Mouse (Mus musculus): ENCODE data around the gene Espn. TPM values are rescaled to one million over a fixed set of nuclear protein-coding genes. Genes with fewer than 3 reads are reported as not detected.

Gene Espn
- polyA plus RNA-seq, 1 experiment from 2014 or later = 0.64 TPM

- Histone ChIP-seq H3K27me3 (ENCODE audit: control insufficient read depth, insufficient read depth, low read length) (peaks cover 21% of the 10 kb centered on the region), H3K4me1 (ENCODE audit: control insufficient read depth, insufficient read depth, low read length) (peaks cover 14% of the 10 kb centered on the region), H3K4me2 (ENCODE audit: low read depth, low read length) (no peak overlapping the region), H3K27ac (ENCODE audit: low read depth, low read length) (no peak overlapping the region), H3K4me3 (ENCODE audit: low read depth, low read length) (no peak overlapping the region), H3K36me3 (ENCODE audit: control insufficient read depth, insufficient read depth, low read length) (peaks cover 5% of the 10 kb centered on the region; the same call in 1 of the 2 replicates), H3K9ac (replicated peaks; ENCODE audit: low read depth, low read length) (no peak overlapping the region), H3K9me3 (ENCODE audit: control insufficient read depth, low read length) (no peaks in the 10 kb centered on the region)
- 87% methylated on average over 9 of the region's 9 CpGs for WGBS
- ATAC-seq (ENCODE audit: low read depth) = no peak
Observed at GRCm38 (mm10) chr4:152112329-152112728, 39.8 kb downstream of the Espn start.

GRCm38 (mm10) chr4:152110689-152111088 lies 41.5 kb downstream of the Espn start:
- ATAC-seq (ENCODE audit: low read depth) = no peak
- Histone ChIP-seq H3K27ac (ENCODE audit: low read depth, low read length) (no peak overlapping the region), H3K36me3 (ENCODE audit: control insufficient read depth, insufficient read depth, low read length) (peaks cover 5% of the 10 kb centered on the region; the same call in 1 of the 2 replicates), H3K9ac (replicated peaks; ENCODE audit: low read depth, low read length) (no peak overlapping the region), H3K4me3 (ENCODE audit: low read depth, low read length) (no peak overlapping the region), H3K4me2 (ENCODE audit: low read depth, low read length) (no peak overlapping the region), H3K27me3 (ENCODE audit: control insufficient read depth, insufficient read depth, low read length) (peaks cover 11% of the 10 kb centered on the region), H3K4me1 (ENCODE audit: control insufficient read depth, insufficient read depth, low read length) (peaks cover 14% of the 10 kb centered on the region), H3K9me3 (ENCODE audit: control insufficient read depth, low read length) (no peaks in the 10 kb centered on the region)
- WGBS = 83% methylated on average over 4 of the region's 4 CpGs

GRCm38 (mm10) chr4:152109509-152109908 lies 42.7 kb downstream of the Espn start:
- H3K4me3 ChIP-seq (ENCODE audit: low read depth, low read length) = no peak overlapping the region
- H3K4me1 ChIP-seq (ENCODE audit: control insufficient read depth, insufficient read depth, low read length) = peaks cover 13% of the 10 kb centered on the region
- ATAC-seq (ENCODE audit: low read depth) = no peak
- no peak overlapping the region for H3K4me2 ChIP-seq (ENCODE audit: low read depth, low read length)
- no peak overlapping the region for H3K27ac ChIP-seq (ENCODE audit: low read depth, low read length)
- H3K27me3 ChIP-seq (ENCODE audit: control insufficient read depth, insufficient read depth, low read length) = no peaks in the 10 kb centered on the region; the same call in 1 of the 2 replicates
- no peaks in the 10 kb centered on the region for H3K9me3 ChIP-seq (ENCODE audit: control insufficient read depth, low read length)
- peaks cover 5% of the 10 kb centered on the region; the same call in 1 of the 2 replicates for H3K36me3 ChIP-seq (ENCODE audit: control insufficient read depth, insufficient read depth, low read length)
- no peak overlapping the region for H3K9ac ChIP-seq (replicated peaks; ENCODE audit: low read depth, low read length)
- WGBS = 89% methylated on average over 3 of the region's 3 CpGs

GRCm38 (mm10) chr4:152108673-152109072 lies 43.5 kb downstream of the Espn start:
- Histone ChIP-seq H3K9ac (replicated peaks; ENCODE audit: low read depth, low read length) (no peak overlapping the region; the same call in 1 of the 2 replicates), H3K4me1 (ENCODE audit: control insufficient read depth, insufficient read depth, low read length) (peaks cover 13% of the 10 kb centered on the region), H3K27ac (ENCODE audit: low read depth, low read length) (no peak overlapping the region), H3K36me3 (ENCODE audit: control insufficient read depth, insufficient read depth, low read length) (peaks cover 9% of the 10 kb centered on the region; the same call in 1 of the 2 replicates), H3K27me3 (ENCODE audit: control insufficient read depth, insufficient read depth, low read length) (no peaks in the 10 kb centered on the region), H3K9me3 (ENCODE audit: control insufficient read depth, low read length) (no peaks in the 10 kb centered on the region), H3K4me3 (ENCODE audit: low read depth, low read length) (peak overlapping the region; percentile 31; the same call in 1 of the 2 replicates), H3K4me2 (ENCODE audit: low read depth, low read length) (peak overlapping the region; percentile 64)
- WGBS = 78% methylated on average over 5 of the region's 5 CpGs
- no peak for ATAC-seq (ENCODE audit: low read depth)

GRCm38 (mm10) chr4:152107971-152108509 lies 44.1 kb downstream of the Espn start:
- Histone ChIP-seq H3K9me3 (ENCODE audit: control insufficient read depth, low read length) (no peaks in the 10 kb centered on the region), H3K9ac (replicated peaks; ENCODE audit: low read depth, low read length) (peak overlapping the region; percentile 42), H3K36me3 (ENCODE audit: control insufficient read depth, insufficient read depth, low read length) (peaks cover 9% of the 10 kb centered on the region; the same call in 1 of the 2 replicates), H3K4me2 (ENCODE audit: low read depth, low read length) (peak overlapping the region; percentile 64), H3K4me3 (ENCODE audit: low read depth, low read length) (peak overlapping the region; percentile 31), H3K4me1 (ENCODE audit: control insufficient read depth, insufficient read depth, low read length) (peaks cover 13% of the 10 kb centered on the region), H3K27me3 (ENCODE audit: control insufficient read depth, insufficient read depth, low read length) (no peaks in the 10 kb centered on the region), H3K27ac (ENCODE audit: low read depth, low read length) (peak overlapping the region; percentile 44; the same call in 1 of the 2 replicates)
- ATAC-seq (ENCODE audit: low read depth) = peak; percentile 95
- WGBS = 7% methylated on average over 30 of the region's 30 CpGs

GRCm38 (mm10) chr4:152107493-152107892 lies 44.7 kb downstream of the Espn start:
- ATAC-seq (ENCODE audit: low read depth) = peak; percentile 52
- peak overlapping the region; percentile 31 for H3K4me3 ChIP-seq (ENCODE audit: low read depth, low read length)
- H3K27me3 ChIP-seq (ENCODE audit: control insufficient read depth, insufficient read depth, low read length) = no peaks in the 10 kb centered on the region
- no peaks in the 10 kb centered on the region for H3K9me3 ChIP-seq (ENCODE audit: control insufficient read depth, low read length)
- 5% methylated on average over 24 of the region's 24 CpGs for WGBS
- peak overlapping the region; percentile 64 for H3K4me2 ChIP-seq (ENCODE audit: low read depth, low read length)
- peak overlapping the region; percentile 44; the same call in 1 of the 2 replicates for H3K27ac ChIP-seq (ENCODE audit: low read depth, low read length)
- peaks cover 9% of the 10 kb centered on the region; the same call in 1 of the 2 replicates for H3K36me3 ChIP-seq (ENCODE audit: control insufficient read depth, insufficient read depth, low read length)
- H3K4me1 ChIP-seq (ENCODE audit: control insufficient read depth, insufficient read depth, low read length) = peaks cover 13% of the 10 kb centered on the region
- peak overlapping the region; percentile 42 for H3K9ac ChIP-seq (replicated peaks; ENCODE audit: low read depth, low read length)

- H3K9me3 ChIP-seq (ENCODE audit: control insufficient read depth, low read length) = no peaks in the 10 kb centered on the region
- H3K4me3 ChIP-seq (ENCODE audit: low read depth, low read length) = no peak overlapping the region
- no peaks in the 10 kb centered on the region for H3K27me3 ChIP-seq (ENCODE audit: control insufficient read depth, insufficient read depth, low read length)
- no peak overlapping the region for H3K9ac ChIP-seq (replicated peaks; ENCODE audit: low read depth, low read length)
- H3K36me3 ChIP-seq (ENCODE audit: control insufficient read depth, insufficient read depth, low read length) = 0 out of 2 replicates have a peak, but pooled peaks cover 4% of the 10 kb centered on the region
- 56% methylated on average over 9 of the region's 9 CpGs for WGBS
- H3K27ac ChIP-seq (ENCODE audit: low read depth, low read length) = no peak overlapping the region
- H3K4me1 ChIP-seq (ENCODE audit: control insufficient read depth, insufficient read depth, low read length) = peaks cover 13% of the 10 kb centered on the region
- no peak overlapping the region for H3K4me2 ChIP-seq (ENCODE audit: low read depth, low read length)
- no peak for ATAC-seq (ENCODE audit: low read depth)
Observed at GRCm38 (mm10) chr4:152106746-152107145, 45.4 kb downstream of the Espn start.

GRCm38 (mm10) chr4:152103025-152103424 lies 49.1 kb downstream of the Espn start:
- H3K9me3 ChIP-seq (ENCODE audit: control insufficient read depth, low read length) = no peaks in the 10 kb centered on the region
- H3K4me2 ChIP-seq (ENCODE audit: low read depth, low read length) = no peak overlapping the region
- no peak overlapping the region for H3K27ac ChIP-seq (ENCODE audit: low read depth, low read length)
- 33% methylated on average over 7 of the region's 7 CpGs for WGBS
- ATAC-seq (ENCODE audit: low read depth) = no peak
- H3K36me3 ChIP-seq (ENCODE audit: control insufficient read depth, insufficient read depth, low read length) = 0 out of 2 replicates have a peak, but pooled peaks cover 4% of the 10 kb centered on the region
- no peak overlapping the region for H3K4me3 ChIP-seq (ENCODE audit: low read depth, low read length)
- H3K9ac ChIP-seq (replicated peaks; ENCODE audit: low read depth, low read length) = no peak overlapping the region
- no peaks in the 10 kb centered on the region for H3K27me3 ChIP-seq (ENCODE audit: control insufficient read depth, insufficient read depth, low read length)
- H3K4me1 ChIP-seq (ENCODE audit: control insufficient read depth, insufficient read depth, low read length) = peaks cover 8% of the 10 kb centered on the region

GRCm38 (mm10) chr4:152101921-152102320 lies 50.2 kb downstream of the Espn start:
- Histone ChIP-seq H3K9ac (replicated peaks; ENCODE audit: low read depth, low read length) (no peak overlapping the region), H3K9me3 (ENCODE audit: control insufficient read depth, low read length) (no peaks in the 10 kb centered on the region), H3K4me1 (ENCODE audit: control insufficient read depth, insufficient read depth, low read length) (no peaks in the 10 kb centered on the region), H3K27me3 (ENCODE audit: control insufficient read depth, insufficient read depth, low read length) (no peaks in the 10 kb centered on the region), H3K27ac (ENCODE audit: low read depth, low read length) (no peak overlapping the region), H3K4me2 (ENCODE audit: low read depth, low read length) (no peak overlapping the region), H3K36me3 (ENCODE audit: control insufficient read depth, insufficient read depth, low read length) (0 out of 2 replicates have a peak, but pooled peaks cover 4% of the 10 kb centered on the region), H3K4me3 (ENCODE audit: low read depth, low read length) (no peak overlapping the region)
- no peak for ATAC-seq (ENCODE audit: low read depth)
- 96% methylated on average over 16 of the region's 16 CpGs for WGBS
